Mouse (Mus musculus): ENCODE results near the gene Slf2.

Gene Slf2

DNA sequence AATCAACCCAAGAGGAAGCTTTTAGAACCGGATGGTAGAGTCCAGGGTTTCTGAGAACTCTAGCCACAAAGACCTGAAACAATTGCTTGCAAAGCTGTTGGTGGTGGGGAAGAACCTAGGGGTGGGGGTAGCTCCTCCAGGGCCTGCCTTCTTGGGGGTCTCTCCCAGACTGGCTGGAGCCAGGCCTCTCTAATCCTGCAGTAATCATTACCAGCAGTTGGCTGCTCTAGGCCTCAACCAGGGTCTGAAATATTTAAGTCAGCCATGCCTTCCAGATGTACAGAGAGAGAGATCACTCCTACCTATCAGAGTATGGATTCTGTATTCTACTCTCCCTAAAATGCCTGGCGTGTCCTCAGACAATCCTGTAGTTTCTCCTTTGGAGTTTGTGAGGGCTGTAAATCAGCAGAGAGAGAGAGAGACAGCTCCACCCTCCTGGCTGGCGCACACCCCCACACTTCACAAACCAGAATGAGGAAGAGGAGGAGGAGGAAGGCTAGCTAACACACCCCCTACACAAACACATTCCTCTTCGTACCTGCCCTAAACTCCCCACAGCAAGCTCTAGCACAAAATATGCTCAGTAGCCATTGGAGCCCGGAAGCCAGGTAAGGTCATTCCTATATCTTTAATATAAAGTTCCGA is 82.8 kb downstream of the Slf2 start:
- peak in 1 of 2 experiments; percentile 18 for DNase-seq

DNA sequence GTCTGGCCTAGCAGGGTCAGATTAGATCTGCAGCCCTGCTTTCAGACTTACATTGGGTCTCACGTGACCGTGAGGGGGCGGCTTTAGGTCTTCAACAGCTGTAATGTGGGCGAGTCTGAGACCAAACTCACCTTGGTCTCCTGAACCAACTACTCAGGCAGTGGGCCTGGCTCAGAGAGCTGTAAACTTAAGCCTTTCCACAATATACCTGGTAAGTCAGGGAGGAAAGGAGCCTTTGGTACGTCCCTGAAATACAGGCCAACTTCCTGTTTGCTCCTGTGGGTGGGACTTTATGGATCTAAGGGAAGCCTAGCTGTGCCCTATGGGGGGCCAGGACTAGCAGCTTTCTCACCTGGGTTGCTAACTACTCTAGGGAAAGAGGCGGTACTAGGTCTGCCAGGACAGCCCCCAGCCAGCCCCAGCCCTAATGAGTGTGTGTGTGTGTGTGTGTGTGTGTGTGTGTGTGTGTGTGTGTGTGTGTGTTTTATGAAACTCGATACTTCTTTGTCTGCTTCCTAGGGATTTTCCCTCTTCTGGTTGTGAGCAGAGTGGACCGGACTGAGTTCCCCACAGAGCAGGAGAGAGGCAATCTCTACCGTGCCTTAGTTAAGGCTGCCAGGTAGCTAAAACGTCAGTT is 83.5 kb downstream of the Slf2 start, which contains the start of gene Lzts2:
Gene Lzts2, plus strand, starts transcription at position 80 of the 637 bp plus-strand sequence.
- peak; percentile 52 to 65 for DNase-seq

DNA sequence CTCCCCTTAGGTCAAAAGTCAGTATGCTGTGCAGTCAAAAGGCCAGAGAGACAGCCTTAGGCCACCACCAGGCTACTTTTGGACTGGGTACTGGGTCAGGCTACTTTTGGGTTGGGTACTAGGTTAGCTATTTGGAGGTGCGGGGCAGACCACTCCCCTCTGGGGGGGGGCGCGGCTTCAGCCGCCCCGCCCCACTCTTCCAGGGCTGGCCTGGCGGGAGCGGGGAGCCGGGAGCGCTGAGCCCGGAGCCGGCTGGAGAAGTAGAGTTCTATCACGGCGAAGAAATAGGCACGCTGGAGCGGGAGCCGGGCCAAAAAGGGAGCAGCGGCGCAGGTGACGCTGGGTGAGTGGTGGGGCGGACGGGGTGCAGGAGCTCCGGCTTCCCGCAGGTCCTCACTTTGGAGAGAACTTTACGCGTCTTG is 84.0 kb downstream of the Slf2 start:
- peak; percentile 78 to 86 for DNase-seq

DNA sequence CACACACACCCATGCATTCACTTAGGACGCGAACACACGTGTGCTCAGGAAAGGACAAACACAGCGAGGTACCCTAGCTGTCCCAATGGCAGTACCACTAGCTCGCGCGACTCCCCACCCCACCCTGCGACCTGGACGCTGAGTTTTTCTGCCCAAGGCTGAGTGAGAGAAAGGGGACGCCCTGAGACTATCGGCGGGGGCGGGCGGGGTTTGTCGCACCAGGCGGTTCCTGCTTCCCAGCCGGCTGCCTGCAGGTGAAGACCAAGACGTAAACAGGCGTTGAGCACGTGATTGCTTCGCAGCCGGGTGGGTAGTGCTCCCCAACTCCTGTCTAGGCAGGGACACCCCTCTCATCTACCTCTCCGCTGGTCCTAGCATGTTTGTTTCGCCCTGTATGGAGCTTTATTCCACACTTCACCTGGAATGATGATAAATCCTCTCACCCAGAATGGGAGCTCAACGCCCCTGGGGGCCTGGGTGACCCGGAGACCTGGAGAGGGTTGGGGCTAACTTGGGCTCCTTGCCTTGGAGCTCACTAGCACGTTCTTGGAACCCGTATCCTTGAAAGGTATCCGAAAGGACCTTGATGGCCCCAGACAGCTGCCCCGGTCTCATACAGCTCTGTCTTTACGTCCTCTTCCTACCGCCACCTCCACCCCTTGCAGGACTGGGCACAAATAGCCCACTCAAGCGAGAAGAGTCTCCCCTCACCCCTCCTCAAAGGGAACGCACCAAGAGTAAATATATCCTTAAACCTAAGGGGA is 84.7 kb downstream of the Slf2 start:
- peak; percentile 71 to 83 for DNase-seq

DNA sequence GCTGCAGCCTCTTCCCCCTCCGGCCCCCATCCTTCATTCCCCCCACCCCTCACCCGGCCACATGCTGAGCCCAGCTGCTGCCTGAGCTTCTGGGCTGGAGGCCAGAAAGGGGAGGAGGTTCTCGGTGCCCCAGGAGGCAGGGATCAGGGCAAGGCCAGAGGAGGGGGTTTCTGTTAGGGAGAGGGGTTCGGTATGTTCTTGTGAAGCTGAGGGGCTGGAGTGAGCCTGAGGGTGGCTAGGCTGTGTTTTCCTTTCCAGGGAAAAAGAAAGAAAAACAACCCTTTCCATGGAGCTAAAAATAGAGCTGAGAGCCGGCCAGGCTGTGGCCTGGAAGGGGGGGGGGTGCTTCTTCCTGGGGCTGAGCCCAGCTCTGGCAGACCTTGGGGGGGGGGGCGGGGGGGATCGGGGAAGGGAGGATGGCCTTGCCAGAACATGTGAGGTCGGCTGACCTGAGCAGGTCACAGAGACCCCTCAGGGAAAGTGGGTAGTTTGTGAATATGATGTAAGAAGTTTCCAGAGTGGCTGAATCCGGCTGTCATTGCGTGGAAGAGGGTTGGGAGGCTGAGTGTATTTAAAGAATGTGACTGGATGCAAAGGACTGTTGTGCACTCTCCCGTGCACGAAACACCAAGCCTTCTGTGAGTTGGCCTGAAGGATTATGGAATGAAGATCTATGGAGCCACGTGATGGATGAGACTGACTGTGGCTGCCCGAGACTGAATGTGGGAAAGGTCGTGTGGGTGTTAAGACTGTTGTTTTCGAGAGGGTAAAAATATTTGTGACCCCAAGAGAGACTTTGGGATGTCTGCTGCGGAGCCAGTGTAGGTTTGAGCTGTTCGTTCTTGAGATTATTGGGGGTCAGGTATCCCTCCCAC is 85.6 kb downstream of the Slf2 start:
- peak; percentile 87 to 92 for DNase-seq

DNA sequence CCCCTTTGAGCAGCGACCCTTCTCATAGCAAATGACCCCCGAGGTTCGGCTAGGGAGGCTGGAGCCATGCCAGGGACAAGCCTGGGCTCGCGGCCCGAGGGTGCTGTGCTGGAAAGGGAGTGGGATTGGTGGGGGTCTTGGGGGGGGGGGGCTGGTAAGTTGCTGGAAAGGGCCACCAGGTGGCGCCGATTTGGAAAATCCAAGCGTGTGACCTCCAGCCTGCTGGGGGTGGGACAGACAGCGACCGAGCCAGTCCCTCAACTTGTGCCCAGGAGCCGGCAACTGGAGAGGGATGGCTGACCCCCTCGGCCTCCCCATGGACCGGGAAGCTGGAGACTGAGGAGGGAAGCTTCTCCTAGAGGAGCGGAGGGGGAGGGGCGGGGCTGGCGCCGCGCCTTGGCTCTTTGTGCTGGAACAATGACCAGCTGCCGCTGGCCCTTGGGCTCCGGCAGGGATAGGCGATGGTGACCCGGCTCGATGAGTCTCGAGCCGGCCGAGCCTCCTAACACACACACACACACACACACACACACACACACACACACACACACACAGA is 86.3 kb downstream of the Slf2 start:
- peak; percentile 92 to 95 for DNase-seq

DNA sequence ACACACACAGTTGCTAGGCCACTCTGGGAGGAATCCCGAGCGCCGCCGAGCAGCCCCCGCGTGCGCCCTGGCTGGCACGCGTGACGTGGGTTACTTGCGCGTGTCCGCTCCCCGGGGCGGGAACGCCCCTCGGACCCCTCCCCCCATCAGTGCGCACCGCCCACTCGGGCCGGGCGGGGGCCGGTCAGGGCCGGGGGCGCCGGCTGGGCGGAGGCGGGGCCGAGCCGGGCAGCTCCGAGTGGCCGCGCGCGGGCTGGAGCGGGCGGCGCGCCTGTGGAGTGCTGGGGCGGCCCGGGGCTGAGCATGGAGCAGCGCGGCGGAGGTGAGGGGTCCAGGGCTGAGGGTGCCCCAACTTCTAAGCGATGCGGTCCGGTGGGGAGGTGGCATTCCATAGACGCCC is 87.0 kb downstream of the Slf2 start:
- peak; percentile 92 to 95 for DNase-seq

DNA sequence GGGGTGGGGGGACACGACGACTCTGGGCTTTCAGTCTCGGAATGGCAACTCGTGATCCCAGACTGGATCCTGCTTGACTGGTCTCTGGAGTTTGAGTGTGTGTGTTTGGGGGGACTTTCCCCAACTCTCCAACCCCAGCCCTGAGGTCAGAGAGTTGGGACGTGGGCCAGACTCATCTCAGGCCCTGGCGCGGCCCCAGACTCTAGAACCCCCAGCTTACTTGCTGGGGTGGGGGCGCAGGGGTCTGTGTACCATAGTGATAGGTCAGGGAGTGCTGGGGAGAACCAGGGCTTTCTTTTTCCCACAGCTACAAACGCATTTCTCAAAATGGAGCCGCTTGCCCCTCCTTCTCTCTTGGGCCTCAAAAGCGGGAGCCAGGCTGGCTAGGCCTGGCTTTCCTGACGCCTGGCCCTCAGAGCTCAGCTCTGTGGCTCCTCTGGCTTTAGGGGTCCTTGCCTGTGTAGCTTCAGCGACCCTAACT is 87.4 kb downstream of the Slf2 start:
- DNase-seq, result peak; percentile 53 to 68

DNA sequence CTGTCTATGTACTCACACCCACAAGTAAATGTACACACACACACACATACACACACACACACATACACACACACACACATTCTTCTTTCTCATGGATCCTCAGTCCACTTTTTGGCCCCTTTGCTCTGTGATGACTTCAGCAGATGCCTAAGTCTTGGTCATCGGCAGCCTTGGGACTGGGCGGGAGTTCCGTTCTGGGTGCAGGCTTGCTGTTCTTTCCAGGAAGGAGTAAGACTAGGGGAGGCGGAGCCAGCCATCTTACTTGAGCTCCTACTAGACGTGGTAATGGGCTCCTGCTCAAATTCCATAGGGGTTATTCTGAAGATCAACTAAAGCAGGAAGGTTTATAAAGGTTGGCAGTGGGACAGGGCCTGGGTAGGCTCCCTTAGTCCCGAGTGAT is 89.4 kb downstream of the Slf2 start:
- peak; percentile 58 to 74 for DNase-seq

DNA sequence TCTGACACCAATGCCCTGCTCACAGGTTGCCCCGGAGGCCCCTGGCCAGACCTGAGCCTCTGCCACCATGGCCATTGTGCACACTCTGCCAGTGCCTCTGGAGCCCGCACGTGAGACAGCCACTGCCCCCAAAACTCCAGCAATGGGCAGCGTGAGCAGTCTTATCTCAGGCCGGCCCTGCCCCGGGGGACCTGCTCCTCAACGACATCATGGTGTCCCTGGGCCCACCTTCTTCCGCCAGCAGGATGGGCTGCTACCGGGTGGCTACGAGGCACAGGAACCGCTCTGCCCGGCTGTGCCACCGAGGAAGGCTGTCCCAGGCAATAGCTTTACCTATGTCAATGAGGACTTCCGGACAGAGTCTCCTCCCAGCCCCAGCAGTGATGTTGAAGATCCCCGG is 90.4 kb downstream of the Slf2 start:
- DNase-seq, result no peak

DNA sequence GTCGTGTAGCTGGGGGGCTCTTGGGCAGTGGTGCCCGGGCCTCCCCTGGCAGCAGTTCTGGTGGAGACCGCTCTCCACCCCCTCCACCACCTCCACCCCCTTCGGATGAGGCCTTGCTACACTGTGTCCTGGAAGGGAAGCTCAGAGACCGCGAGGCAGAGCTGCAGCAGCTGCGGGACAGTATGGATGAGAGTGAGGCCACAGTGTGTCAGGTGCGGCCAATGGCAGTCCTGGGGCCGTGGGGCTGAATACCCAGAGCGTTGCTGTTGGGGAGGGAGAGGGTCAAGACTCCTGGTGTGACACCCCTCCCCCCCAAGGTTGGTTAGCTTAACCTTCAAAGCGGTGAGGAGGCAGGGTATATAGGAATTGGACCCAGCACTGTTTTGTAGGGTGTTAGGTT is 93.0 kb downstream of the Slf2 start:
- no peak for DNase-seq

DNA sequence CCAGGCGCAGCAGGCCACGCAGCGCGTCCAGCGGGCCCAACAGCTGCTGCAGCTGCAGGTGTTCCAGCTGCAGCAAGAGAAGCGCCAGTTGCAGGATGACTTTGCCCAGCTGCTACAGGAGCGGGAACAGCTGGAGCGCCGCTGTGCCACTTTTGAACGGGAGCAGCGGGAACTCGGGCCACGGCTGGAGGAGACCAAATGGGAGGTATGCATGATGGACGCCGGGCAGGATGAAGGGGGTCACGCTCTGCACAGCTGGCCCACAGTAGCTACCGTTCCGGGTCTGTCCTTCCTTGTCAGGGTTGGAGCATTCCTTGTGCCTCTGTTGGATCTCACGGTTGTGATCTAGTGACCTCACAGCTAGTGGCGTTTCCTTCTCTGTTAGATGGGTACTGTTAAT is 93.8 kb downstream of the Slf2 start:
- peak; percentile 30 to 44 for DNase-seq

DNA sequence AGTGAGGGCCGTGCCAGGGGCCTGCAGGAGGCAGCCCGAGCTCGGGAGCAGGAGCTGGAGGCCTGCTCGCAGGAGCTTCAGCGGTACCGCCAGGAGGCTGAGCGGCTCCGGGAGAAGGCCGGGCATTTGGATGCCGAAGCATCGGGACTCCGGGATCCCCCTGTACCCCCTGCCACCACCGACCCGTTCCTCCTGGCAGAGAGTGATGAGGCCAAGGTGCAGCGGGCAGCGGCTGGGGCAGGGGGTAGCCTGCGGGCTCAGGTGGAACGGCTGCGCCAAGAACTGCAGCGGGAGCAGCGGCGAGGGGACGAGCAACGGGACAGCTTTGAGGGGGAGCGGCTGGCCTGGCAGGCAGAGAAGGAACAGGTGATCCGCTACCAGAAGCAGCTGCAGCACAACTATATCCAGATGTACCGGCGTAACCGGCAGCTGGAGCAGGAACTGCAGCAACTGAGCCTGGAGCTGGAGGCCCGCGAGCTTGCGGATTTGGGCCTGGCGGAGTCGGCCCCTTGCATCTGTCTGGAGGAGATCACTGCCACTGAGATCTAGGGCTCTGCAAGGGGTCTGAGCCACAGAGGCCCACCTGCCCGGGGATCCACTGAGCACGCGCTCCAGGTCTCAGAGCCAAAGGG is 95.1 kb downstream of the Slf2 start:
- DNase-seq, result no peak

DNA sequence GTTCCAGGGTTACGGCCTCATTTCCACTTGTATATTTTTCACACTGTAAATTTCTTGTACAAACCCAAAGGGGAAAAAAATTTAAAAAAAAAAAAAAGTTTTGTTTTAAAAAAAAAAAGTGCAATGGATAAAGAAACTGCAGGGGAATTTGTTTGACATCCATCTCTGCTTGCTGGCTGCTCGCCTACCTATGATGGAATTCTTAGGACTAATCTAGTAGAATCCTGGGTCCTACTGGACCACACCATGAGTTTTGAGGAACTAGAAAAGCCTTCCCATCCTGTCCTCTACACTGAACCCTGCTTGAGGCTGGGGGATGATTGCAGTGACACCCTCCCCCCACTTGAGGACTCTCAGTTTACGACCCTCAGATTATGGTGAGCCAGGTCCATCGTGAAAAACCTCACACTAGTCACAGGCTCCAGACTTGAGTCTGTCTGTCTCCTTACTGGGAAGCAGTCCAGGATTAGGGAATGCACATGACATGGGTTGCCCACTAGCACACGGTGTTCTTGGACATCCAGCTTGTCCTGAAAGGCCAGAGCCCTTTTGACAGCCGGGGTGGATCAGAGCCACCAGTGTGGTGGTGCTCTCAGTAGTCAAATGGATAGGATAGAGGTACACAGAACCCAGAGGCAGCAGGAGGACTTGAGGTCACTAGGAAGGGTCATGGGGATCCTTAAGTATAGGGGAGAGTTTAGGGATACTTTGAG is 96.2 kb downstream of the Slf2 start:
- DNase-seq, result no peak

DNA sequence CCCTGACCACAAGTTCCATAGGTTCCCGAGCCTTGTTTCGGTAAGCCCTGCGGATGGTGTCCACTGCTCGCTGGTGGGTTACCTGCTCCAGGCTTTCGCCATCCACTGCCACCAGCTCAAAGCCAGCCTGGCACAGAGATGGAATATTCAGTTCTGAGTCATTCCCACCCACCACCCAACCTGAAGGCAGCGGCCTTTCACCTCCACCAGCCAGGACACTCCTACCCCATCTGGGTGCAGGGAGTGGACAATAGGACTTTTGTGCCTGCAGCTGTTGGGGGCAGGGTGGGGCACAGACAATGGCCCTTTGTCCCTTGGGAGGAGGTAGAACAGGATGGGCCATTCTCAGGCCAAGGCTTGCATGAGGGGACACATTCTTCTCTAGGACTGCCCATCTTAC is 96.9 kb downstream of the Slf2 start:
- no peak for DNase-seq

DNA sequence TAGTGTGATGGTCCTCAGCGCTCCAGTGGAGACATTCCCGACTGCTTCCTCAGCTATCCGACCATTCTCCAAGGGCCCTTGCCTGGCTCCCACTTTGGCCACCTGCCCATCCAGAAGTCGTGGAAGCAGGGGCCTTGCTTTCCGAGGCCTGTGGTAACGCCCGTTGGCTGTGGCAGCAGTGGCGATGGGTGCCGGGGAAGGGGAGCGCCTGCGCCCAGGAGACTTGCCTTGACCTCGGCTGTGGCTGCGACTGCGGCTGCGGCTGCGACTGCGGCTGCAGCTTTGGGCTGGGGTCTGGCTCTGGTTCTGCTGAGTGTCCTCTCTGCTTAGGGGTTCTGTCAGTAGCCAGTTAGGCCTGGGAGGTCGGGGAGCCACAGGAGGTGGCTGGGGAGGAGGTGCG is 97.8 kb downstream of the Slf2 start:
- DNase-seq, result no peak

DNA sequence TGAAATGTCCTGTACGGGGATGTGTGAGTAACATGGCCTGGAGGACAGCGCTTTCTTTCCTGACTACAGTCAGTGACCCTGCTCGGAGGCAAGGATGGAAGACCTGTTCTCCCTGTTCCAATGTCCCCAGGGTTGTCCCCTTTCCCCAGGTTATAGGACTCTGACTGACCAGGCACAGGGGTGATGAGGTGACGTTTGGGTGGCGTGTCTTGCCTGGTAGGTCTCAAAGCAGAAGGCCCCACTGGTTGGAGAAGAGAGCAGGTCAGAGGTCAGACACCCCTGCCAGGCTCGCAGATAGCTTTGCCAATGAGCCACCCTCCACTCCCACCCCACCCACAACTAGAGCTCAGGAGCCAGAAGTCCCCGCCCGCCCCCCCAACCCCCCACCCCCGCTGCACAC is 98.6 kb downstream of the Slf2 start:
- no peak for DNase-seq

DNA sequence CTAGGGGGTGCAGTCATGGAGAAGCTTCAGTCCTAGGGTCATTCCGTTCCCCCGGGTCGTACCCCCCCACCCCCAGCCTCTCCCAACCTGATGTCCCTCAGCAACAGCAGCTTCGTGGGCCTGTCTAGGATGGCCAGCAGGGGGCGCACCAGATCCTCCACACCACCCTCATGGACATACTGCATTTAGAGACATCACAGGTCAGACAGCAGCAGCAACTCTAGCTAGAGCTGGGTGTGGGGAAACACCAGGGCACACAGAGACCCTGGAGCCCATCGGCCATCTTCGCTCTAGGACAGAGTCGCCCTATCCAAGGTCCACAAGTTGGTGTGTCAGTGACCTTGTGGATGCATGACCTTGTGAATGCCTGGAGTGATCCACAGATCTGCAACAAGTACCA is 99.2 kb downstream of the Slf2 start:
- DNase-seq, result peak; percentile 84 to 87

DNA sequence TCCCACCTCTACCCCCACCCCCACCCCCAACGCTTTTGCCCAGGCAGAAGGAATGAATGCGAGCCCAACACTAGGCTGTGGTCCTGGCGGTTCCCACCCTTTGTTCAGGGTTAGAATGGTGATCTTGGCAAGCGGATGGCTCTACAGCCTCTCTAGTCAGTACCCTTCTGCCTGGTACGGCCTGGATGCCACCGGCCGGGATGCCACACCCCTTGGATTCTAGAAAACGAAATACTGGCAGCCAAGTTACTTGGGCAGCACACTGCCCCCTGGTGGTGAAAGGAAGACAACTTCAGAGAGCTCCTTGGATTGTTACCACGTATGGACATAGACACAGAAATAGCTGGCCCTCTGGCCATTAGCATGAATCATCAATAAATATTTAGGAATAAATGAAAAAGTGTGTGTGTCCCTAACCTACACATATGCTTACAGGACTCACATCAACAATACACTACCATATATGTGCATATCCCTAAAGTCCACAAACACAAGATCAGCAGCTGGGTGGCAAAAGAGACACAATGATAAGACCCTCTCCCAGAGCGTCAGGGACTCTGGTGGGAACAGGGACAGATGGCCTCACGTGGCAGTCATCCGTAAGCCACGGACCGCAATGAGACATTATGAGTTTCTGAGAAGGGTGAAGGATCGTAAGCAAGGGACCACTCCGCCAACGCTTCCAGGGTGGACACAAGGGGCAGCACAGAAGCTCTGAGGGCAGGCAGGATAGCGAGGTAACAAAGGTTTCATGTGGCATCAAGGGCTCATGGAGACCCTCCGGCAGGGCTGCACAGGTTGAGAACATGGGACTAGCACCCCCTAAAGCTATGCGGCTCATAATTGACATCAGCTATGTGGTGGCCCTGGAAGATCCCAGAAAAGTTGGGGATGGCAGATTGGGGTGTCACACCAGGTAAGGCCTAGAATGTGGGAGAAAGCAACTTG is 100.1 kb downstream of the Slf2 start:
- peak; percentile 84 to 90 for DNase-seq

DNA sequence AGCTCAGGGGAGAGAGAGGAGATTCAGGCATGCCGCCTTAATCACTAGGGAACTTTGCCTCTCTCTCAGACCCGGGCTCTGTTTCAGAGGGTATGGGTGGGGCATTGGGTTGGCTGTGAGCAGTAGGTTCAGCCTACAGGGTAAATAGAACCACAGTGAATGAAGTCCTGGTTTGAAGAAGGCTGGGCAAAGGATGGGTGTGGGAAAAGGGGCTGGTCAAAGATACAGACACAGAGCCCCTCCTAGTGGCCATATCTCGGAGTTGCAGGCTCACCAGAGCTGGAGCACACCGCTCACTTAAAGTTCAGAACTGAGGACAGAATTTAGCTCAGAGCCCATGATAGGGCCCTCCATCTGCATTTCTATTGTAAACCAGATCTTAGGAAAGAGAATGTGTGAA is 100.8 kb downstream of the Slf2 start:
- peak; percentile 88 to 91 for DNase-seq

Measured in kidney, postnatal 4 days (tissue).